Mouse (Mus musculus) olfactory bulb, adult 2 months (tissue): ENCODE data around the gene Tex44.

Source experiments
- CTCF ChIP-seq: fragments of 200-500 bp; IDR thresholded peaks from 2 replicates; pipeline ENCODE4 v1.5.1; 2012; ENCODE audit warnings: low read depth, mild to moderate bottlenecking, low read length, moderate library complexity; ENCODE audit not compliant: insufficient read depth
- POLR2A ChIP-seq: fragments of 200-500 bp; IDR thresholded peaks from 2 replicates; pipeline ENCODE4 v1.6.1; 2012; ENCODE audit warnings: mild to moderate bottlenecking, low read depth, low read length, moderate library complexity; ENCODE audit not compliant: insufficient read depth

- TF ChIP-seq POLR2A (no peak), CTCF (no peak)
Measured at GRCm38 (mm10) chr1:86415144-86415543, 11.0 kb upstream of the Tex44 start.
